Mouse (Mus musculus) liver, embryonic 12.5 days (tissue): ENCODE measurements around the gene Aldh3b1. TPM values are rescaled to one million over a fixed set of nuclear protein-coding genes. Genes with fewer than 3 reads are reported as not detected.
A peak's percentile ranks its signal among the peaks of the same experiment; 100 is the strongest.

ENCODE experiments used
- ATAC-seq: fragments of 200-750 bp; cut with Nextera tagmentation; 2 replicates; pipeline ENCODE4 v1.8.0; 2017; ENCODE audit warnings: moderate number of reproducible peaks, mild to moderate bottlenecking, moderate library complexity
- H3K27ac ChIP-seq: fragments of 300-500 bp; sonication (generic); 2 replicates; pipeline ENCODE4 v1.5.1; 2016; ENCODE audit warnings: mild to moderate bottlenecking
- H3K27me3 ChIP-seq: fragments of 300-500 bp; sonication (generic); replicated peaks from 2 replicates; pipeline ENCODE4 v1.6.1; 2016; ENCODE audit warnings: mild to moderate bottlenecking, moderate library complexity
- H3K36me3 ChIP-seq: fragments of 300-500 bp; sonication (generic); 2 replicates; pipeline ENCODE4 v1.6.1; 2016; ENCODE audit warnings: mild to moderate bottlenecking, moderate library complexity
- H3K4me1 ChIP-seq: fragments of 300-500 bp; sonication (generic); 2 replicates; pipeline ENCODE4 v1.6.1; 2016
- H3K4me2 ChIP-seq: fragments of 300-500 bp; sonication (generic); 2 replicates; pipeline ENCODE4 v1.6.1; 2016; ENCODE audit warnings: mild to moderate bottlenecking, moderate library complexity
- H3K4me3 ChIP-seq: fragments of 300-500 bp; sonication (generic); 2 replicates; pipeline ENCODE4 v1.5.1; 2016; ENCODE audit warnings: mild to moderate bottlenecking, moderate library complexity
- H3K9ac ChIP-seq: fragments of 300-500 bp; sonication (generic); 2 replicates; pipeline ENCODE4 v1.6.1; 2016; ENCODE audit warnings: mild to moderate bottlenecking, moderate library complexity
- H3K9me3 ChIP-seq: fragments of 300-500 bp; sonication (generic); replicated peaks from 2 replicates; pipeline ENCODE4 v1.6.1; 2016; ENCODE audit warnings: mild to moderate bottlenecking, moderate library complexity
- WGBS: fragments of 180-500 bp; shearing (Covaris S2); methylation state at CpG from one replicate; pipeline ENCODE4 v1.1.7; 2016; ENCODE audit not compliant: insufficient replicate concordance; 5-methylcytosine and 5-hydroxymethylcytosine counted together
- polyA plus RNA-seq: library from polyadenylated mRNA; unstranded; fragments of >200 nt; fragmentation: Nextera tagmentation; extraction: Ambion mirVana; gene quantifications from 2 replicates; pipeline ENCODE4 v1.2.1, GENCODE M21; 2016

Gene Aldh3b1
- polyA plus RNA-seq, 1 experiment from 2014 or later = 1.8 TPM

GRCm38 (mm10) chr19:3906326-3906725, 23.3 kb downstream of the Aldh3b1 start:
- Histone ChIP-seq H3K4me1 (peaks cover 63% of the 10 kb centered on the region), H3K4me2 (peak overlapping the region; percentile 95), H3K27me3 (no peaks in the 10 kb centered on the region), H3K9me3 (no peaks in the 10 kb centered on the region), H3K9ac (peak overlapping the region; percentile 78), H3K27ac (peak overlapping the region; percentile 79), H3K4me3 (peak overlapping the region; percentile 69), H3K36me3 (peaks cover 65% of the 10 kb centered on the region)
- 9% methylated on average over 10 of the region's 10 CpGs for WGBS
- ATAC-seq = no peak

GRCm38 (mm10) chr19:3905261-3905969, 24.2 kb downstream of the Aldh3b1 start:
- Histone ChIP-seq H3K4me1 (peaks cover 56% of the 10 kb centered on the region), H3K4me3 (peak overlapping the region; percentile 69), H3K27me3 (no peaks in the 10 kb centered on the region), H3K9ac (peak overlapping the region; percentile 55), H3K36me3 (peaks cover 60% of the 10 kb centered on the region), H3K27ac (peak overlapping the region; percentile 79), H3K4me2 (peak overlapping the region; percentile 95), H3K9me3 (no peaks in the 10 kb centered on the region)
- no peak for ATAC-seq
- 20% methylated on average over 6 of the region's 6 CpGs for WGBS

GRCm38 (mm10) chr19:3904363-3904675, 25.3 kb downstream of the Aldh3b1 start:
- H3K4me2 ChIP-seq = peak overlapping the region; percentile 95; the same call in 1 of the 2 replicates
- H3K9me3 ChIP-seq = no peaks in the 10 kb centered on the region
- ATAC-seq = no peak
- no peak overlapping the region; the same call in 1 of the 2 replicates for H3K9ac ChIP-seq
- H3K36me3 ChIP-seq = peaks cover 56% of the 10 kb centered on the region
- no peak overlapping the region for H3K27ac ChIP-seq
- WGBS = 68% methylated on average over 10 of the region's 10 CpGs
- no peak overlapping the region for H3K4me3 ChIP-seq
- H3K4me1 ChIP-seq = peaks cover 56% of the 10 kb centered on the region
- H3K27me3 ChIP-seq = no peaks in the 10 kb centered on the region

- H3K36me3 ChIP-seq = peaks cover 56% of the 10 kb centered on the region
- no peaks in the 10 kb centered on the region for H3K27me3 ChIP-seq
- H3K9me3 ChIP-seq = no peaks in the 10 kb centered on the region
- WGBS = 84% methylated on average over 25 of the region's 25 CpGs
- H3K9ac ChIP-seq = no peak overlapping the region
- no peak overlapping the region for H3K27ac ChIP-seq
- 0 out of 2 replicates have a peak overlapping the region, but pooled peaks have one; percentile 95 for H3K4me2 ChIP-seq
- H3K4me1 ChIP-seq = peaks cover 56% of the 10 kb centered on the region
- ATAC-seq = no peak
- no peak overlapping the region for H3K4me3 ChIP-seq
Observed at GRCm38 (mm10) chr19:3903648-3904362, 25.8 kb downstream of the Aldh3b1 start.

- ATAC-seq = no peak
- H3K4me1 ChIP-seq = peaks cover 55% of the 10 kb centered on the region
Observed at GRCm38 (mm10) chr19:3902966-3903365, 26.6 kb downstream of the Aldh3b1 start.

GRCm38 (mm10) chr19:3899618-3900017, 30.0 kb downstream of the Aldh3b1 start:
- no peak for ATAC-seq
- H3K4me2 ChIP-seq = no peak overlapping the region
- no peak overlapping the region for H3K4me3 ChIP-seq
- peaks cover 21% of the 10 kb centered on the region; the same call in 1 of the 2 replicates for H3K4me1 ChIP-seq
- 86% methylated on average over 4 of the region's 4 CpGs for WGBS
- H3K9ac ChIP-seq = no peak overlapping the region
- H3K36me3 ChIP-seq = peaks cover 87% of the 10 kb centered on the region
- no peaks in the 10 kb centered on the region for H3K27me3 ChIP-seq
- no peaks in the 10 kb centered on the region for H3K9me3 ChIP-seq
- H3K27ac ChIP-seq = no peak overlapping the region

More at GRCm38 (mm10) chr19:3902966-3903365, 26.6 kb downstream of the Aldh3b1 start:
- Histone ChIP-seq H3K27ac (no peak overlapping the region), H3K9ac (no peak overlapping the region), H3K27me3 (no peaks in the 10 kb centered on the region), H3K36me3 (peaks cover 56% of the 10 kb centered on the region), H3K4me2 (no peak overlapping the region), H3K4me3 (no peak overlapping the region), H3K9me3 (no peaks in the 10 kb centered on the region)
- 73% methylated on average over 12 of the region's 12 CpGs for WGBS

- Histone ChIP-seq H3K4me2 (no peak overlapping the region), H3K4me3 (no peak overlapping the region), H3K36me3 (peaks cover 89% of the 10 kb centered on the region), H3K9ac (no peak overlapping the region), H3K9me3 (no peaks in the 10 kb centered on the region), H3K27ac (no peak overlapping the region), H3K4me1 (peaks cover 15% of the 10 kb centered on the region; the same call in 1 of the 2 replicates), H3K27me3 (no peaks in the 10 kb centered on the region)
- ATAC-seq = no peak
- WGBS = 77% methylated on average over 7 of the region's 7 CpGs
Observed at GRCm38 (mm10) chr19:3898952-3899351, 30.7 kb downstream of the Aldh3b1 start.

- 0 out of 2 replicates have a peak, but pooled peaks cover under 1% of the 10 kb centered on the region for H3K4me1 ChIP-seq
- no peaks in the 10 kb centered on the region for H3K9me3 ChIP-seq
- WGBS = 72% methylated on average over 5 of the region's 5 CpGs
- no peaks in the 10 kb centered on the region for H3K27me3 ChIP-seq
- H3K27ac ChIP-seq = no peak overlapping the region
- H3K36me3 ChIP-seq = peaks cover 89% of the 10 kb centered on the region
- no peak overlapping the region for H3K4me3 ChIP-seq
- H3K9ac ChIP-seq = no peak overlapping the region
- no peak overlapping the region for H3K4me2 ChIP-seq
- ATAC-seq = no peak
Observed at GRCm38 (mm10) chr19:3897557-3897956, 32.1 kb downstream of the Aldh3b1 start.

GRCm38 (mm10) chr19:3896208-3896607, 33.4 kb downstream of the Aldh3b1 start:
- Histone ChIP-seq H3K4me1 (no peaks in the 10 kb centered on the region), H3K36me3 (peaks cover 88% of the 10 kb centered on the region), H3K4me2 (no peak overlapping the region), H3K4me3 (no peak overlapping the region), H3K9me3 (no peaks in the 10 kb centered on the region), H3K27me3 (no peaks in the 10 kb centered on the region), H3K27ac (no peak overlapping the region), H3K9ac (no peak overlapping the region)
- no peak for ATAC-seq
- WGBS = 80% methylated on average over 10 of the region's 10 CpGs

- no peak overlapping the region for H3K4me2 ChIP-seq
- no peaks in the 10 kb centered on the region for H3K4me1 ChIP-seq
- no peak overlapping the region for H3K27ac ChIP-seq
- peaks cover 96% of the 10 kb centered on the region for H3K36me3 ChIP-seq
- H3K27me3 ChIP-seq = no peaks in the 10 kb centered on the region
- H3K4me3 ChIP-seq = no peak overlapping the region
- H3K9ac ChIP-seq = no peak overlapping the region
- WGBS = 51% methylated on average over 3 of the region's 3 CpGs
- ATAC-seq = peak; percentile 54
- H3K9me3 ChIP-seq = no peaks in the 10 kb centered on the region
Observed at GRCm38 (mm10) chr19:3895171-3895631, 34.4 kb downstream of the Aldh3b1 start.

- peaks cover 98% of the 10 kb centered on the region for H3K36me3 ChIP-seq
- H3K4me2 ChIP-seq = no peak overlapping the region
- no peak overlapping the region for H3K4me3 ChIP-seq
- no peak overlapping the region for H3K27ac ChIP-seq
- no peaks in the 10 kb centered on the region for H3K9me3 ChIP-seq
- H3K4me1 ChIP-seq = no peaks in the 10 kb centered on the region
- WGBS = 84% methylated on average over 2 of the region's 2 CpGs
- H3K9ac ChIP-seq = no peak overlapping the region
- no peaks in the 10 kb centered on the region for H3K27me3 ChIP-seq
- ATAC-seq = no peak
Observed at GRCm38 (mm10) chr19:3894294-3894693, 35.3 kb downstream of the Aldh3b1 start.

GRCm38 (mm10) chr19:3893545-3894116, 36.0 kb downstream of the Aldh3b1 start:
- ATAC-seq = no peak

More at GRCm38 (mm10) chr19:3893545-3894116, 36.0 kb downstream of the Aldh3b1 start:
- 84% methylated on average over 4 of the region's 4 CpGs for WGBS
- H3K36me3 ChIP-seq = peaks cover 97% of the 10 kb centered on the region
- no peak overlapping the region for H3K4me2 ChIP-seq
- H3K27ac ChIP-seq = no peak overlapping the region
- H3K4me3 ChIP-seq = no peak overlapping the region
- no peaks in the 10 kb centered on the region for H3K4me1 ChIP-seq
- no peaks in the 10 kb centered on the region for H3K9me3 ChIP-seq
- no peaks in the 10 kb centered on the region for H3K27me3 ChIP-seq
- H3K9ac ChIP-seq = no peak overlapping the region
